16 mouse cellular contexts compared by ENCODE assay signal in genomic region chr12:42179947-42180669, GRCm38 (mm10).
"Had no signal": no experiment of that assay in that cellular context is flagged by ENCODE, and none has a peak within 500 bp of the region (broad histone marks: within the 10 kb centered on the region; RNA-seq: fewer than 3 reads in every experiment).

No protein-coding gene starts in this region.

- ATAC-seq: liver, postnatal 0 days; midbrain, embryonic 16.5 days had no signal

- H3K4me2 ChIP-seq: limb, embryonic 12.5 days; liver, embryonic 13.5 days; lung, embryonic 15.5 days; neural tube, embryonic 13.5 days had no signal

- H3K27me3 ChIP-seq: limb, embryonic 12.5 days; liver, embryonic 13.5 days; lung, embryonic 15.5 days; megakaryocyte, embryonic 14.5 days; neural tube, embryonic 13.5 days had no signal

- H3K27ac ChIP-seq: limb, embryonic 12.5 days; liver, embryonic 13.5 days; lung, embryonic 15.5 days; macrophage; neural tube, embryonic 13.5 days; stomach, postnatal 0 days had no signal

- H3K9me3 ChIP-seq: limb, embryonic 12.5 days; liver, embryonic 13.5 days; lung, embryonic 15.5 days; megakaryocyte, embryonic 14.5 days; neural tube, embryonic 13.5 days had no signal

- DNase-seq: kidney, adult 2 months; kidney, postnatal 25 days; layer of hippocampus, adult 9-11 months; liver; liver, embryonic 13.5 days; liver, postnatal 0 days; lung, postnatal 14 days; right cerebral cortex, postnatal 25 days; thymus, postnatal 14 days had no signal

- H3K9ac ChIP-seq: limb, embryonic 12.5 days; liver, embryonic 13.5 days; liver, postnatal 0 days; lung, embryonic 15.5 days; neural tube, embryonic 13.5 days had no signal

- H3K36me3 ChIP-seq: limb, embryonic 12.5 days; liver, embryonic 13.5 days; lung, embryonic 15.5 days; neural tube, embryonic 13.5 days had no signal

- H3K4me1 ChIP-seq: limb, embryonic 12.5 days; liver, embryonic 13.5 days; lung, embryonic 15.5 days; megakaryocyte, embryonic 14.5 days; neural tube, embryonic 13.5 days had no signal

- H3K4me3 ChIP-seq: limb, embryonic 12.5 days; liver, embryonic 13.5 days; lung, embryonic 15.5 days; megakaryocyte, embryonic 14.5 days; neural tube, embryonic 13.5 days had no signal
